Mouse (Mus musculus) neutrophil, adult 83 days (primary cell): ENCODE results near the gene Mkks. TPM values are rescaled to one million over a fixed set of nuclear protein-coding genes. Genes with fewer than 3 reads are reported as not detected.

ENCODE experiments used
- total RNA-seq, 2 experiments: library from RNA; stranded (reverse); gene quantifications; one replicate each; pipeline ENCODE4 v1.2.4; 2023

The Mkks gene
- total RNA-seq, result 1 to 10 TPM; 4.7 to 6.0 TPM

DNA sequence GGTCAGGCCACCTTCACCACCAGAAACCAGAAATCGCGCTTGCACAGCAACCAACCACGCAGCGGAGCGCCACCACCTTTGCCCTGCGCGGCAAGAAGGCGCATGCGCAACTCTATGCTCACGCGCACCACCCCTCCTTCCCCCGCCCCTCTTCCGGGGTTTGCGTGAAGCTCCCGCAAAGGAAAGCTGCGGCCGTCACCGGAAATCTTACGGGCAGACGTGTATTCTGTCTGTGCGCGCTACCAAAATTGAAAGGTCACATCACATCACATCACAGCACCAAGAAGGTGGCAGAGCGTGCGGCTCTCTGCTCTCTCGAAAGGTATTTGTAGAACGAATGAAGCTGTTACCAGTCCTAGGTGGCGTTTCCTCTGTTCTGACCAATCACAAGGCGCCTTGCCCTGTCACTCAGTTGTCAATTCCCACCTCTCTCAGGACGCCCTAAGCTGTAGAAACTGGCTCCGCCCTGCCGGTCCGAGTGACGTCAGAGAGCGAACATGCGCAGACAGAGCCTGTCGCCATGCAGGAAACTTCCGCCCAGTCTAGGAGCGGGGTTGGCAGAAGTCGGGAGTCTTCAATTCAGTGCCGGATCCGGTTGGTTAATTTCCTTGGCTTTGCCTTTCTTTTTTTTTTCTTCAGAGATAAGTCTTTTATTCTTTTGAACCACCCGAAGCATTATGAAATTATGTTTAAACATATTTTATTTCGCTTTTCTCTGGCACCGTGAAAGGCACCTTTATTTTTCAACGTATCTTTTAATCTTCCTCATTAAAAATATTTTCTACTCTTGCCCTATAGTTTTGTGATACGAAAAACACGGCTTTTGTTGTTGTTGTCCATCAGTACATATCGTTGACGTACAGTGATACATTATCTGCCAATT, at the start of gene Mkks, which contains the start of the genes Slx4ip and AL731706.1:
Gene Mkks, minus strand, starts transcription at position 322 of the 883 bp plus-strand sequence.
Gene Slx4ip, plus strand, starts transcription at position 151 of the 883 bp plus-strand sequence.
Gene AL731706.1, minus strand, starts transcription at position 322 of the 883 bp plus-strand sequence.

DNA sequence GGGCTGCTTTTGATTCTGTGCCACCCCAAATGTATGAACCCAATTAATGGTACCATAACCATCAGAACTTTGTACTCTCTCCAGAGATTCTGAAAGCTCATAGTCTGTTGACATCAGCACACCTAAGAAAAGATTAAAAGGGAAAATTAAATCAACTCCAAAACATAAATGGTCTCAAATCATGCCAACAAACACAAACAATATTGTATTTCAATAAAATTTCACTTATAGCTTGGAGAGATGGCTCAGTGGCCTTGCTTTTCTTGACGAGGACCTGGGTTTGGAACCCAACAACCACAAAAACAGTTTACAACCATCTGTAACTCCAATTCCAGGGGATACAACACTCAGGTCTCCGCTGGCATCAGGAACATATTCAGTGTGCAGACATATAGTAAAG, 5.6 kb downstream of the Mkks start, which contains the start of gene AL731706.2:
Gene AL731706.2, minus strand, starts transcription at position 101 of the 400 bp plus-strand sequence.

Other genes starting within 250 kb of the Mkks start
- not detected for gene Snap25, start 177.9 kb downstream of the Mkks start, total RNA-seq
- gene AL731706.2, start 5.7 kb downstream of the Mkks start, total RNA-seq, result not detected
- gene Slx4ip, start 171 bp downstream of the Mkks start, total RNA-seq, result 1 to 10 TPM; 3.8 to 6.5 TPM
- gene AL731706.1, start within 50 bp of the Mkks start, total RNA-seq, result 1 to 10 TPM; 4.5 to 5.4 TPM
- 1 to 10 TPM; 4.1 to 4.3 TPM for gene Jag1, start 225.3 kb upstream of the Mkks start, total RNA-seq